Mouse (Mus musculus): ENCODE measurements around the gene Trio.

The Trio gene

DNA sequence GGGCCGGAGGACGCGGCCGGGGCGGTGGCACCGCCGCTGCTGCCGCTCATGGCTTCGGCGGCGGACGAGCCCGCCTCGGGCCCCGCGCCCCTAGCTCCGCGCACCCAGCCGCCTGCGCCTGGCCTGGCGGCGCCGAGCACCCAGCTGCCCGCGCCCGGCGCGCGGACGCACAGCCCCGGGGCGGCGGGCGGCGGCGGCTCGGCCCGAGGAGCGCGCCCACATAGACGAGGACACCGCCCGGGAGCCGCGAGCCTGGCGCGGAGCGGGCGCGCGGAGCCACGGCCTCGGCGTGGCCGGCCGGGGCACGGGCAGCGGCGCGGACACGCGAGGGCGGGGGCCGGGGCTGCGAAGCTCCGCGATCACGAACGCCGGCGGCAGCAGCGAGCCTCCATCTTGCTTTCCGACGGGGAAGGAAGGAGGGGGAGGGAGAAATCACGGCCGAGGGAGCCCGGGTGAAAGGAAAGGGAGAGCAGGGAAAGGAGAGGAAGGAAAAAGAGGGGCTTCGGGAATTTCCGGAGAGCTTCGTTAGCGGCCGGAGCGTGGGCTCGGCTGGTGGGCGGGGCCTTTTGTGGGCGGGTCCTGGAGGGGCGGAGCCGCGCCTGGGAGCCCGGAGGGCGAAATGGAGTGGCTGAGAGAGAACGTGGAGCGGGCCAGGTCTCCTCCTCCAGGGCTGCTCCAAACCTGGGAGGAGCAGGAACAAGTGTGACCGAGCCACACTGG is at the start of gene Trio:
Gene Trio (minus strand): TSS at position 402 of the 720 bp plus-strand sequence.
- DNase-seq = peak; percentile 96

GRCm38 (mm10) chr15:28074416-28074970 is 48.8 kb upstream of the Trio start:
- no peak for DNase-seq

DNA sequence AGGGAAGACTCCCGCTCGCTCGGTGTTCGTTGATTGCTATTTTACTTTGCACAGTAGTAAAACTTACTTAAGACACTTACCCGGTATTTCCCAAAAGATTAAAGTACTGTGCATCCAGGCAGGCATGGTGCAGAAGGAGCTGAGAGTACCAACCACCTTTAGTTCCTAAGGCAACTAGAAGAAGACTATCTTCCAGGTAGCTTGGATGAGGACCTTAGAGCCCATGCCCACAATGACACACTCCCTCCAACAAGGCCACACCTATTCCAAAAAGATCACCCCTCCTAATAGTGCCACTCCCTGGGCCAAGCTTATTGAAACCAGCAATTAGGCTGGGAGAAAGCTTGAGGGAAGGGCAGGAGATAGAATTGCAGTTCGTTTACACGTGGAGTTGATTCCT is 46.0 kb upstream of the Trio start:
- DNase-seq = no peak

- DNase-seq = no peak
These were observed 45.2 kb upstream of the Trio start for GRCm38 (mm10) chr15:28070771-28071419.

GRCm38 (mm10) chr15:28070221-28070620 is 44.6 kb upstream of the Trio start:
- no peak for DNase-seq

- peak; percentile 11 for DNase-seq
These were observed 41.7 kb upstream of the Trio start for GRCm38 (mm10) chr15:28067373-28067772.

DNA sequence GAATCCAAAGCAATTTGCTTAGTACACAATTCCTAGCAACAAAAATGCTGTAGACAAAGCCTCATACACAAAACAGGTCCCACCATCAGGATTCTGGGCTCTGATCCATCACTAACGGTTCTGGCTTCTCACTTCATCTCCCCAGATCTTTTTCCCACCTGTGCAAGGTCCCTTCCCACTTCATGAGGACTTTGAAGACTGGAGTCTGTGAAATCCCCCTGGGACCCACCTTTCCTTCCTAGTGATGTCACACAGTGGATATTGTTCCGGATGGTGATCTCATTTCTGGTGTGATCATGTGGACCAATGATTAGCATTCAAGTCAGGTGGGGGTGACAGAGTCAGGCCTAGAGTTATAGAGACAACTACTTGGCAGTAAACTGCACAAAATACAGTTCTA is 40.8 kb upstream of the Trio start:
- no peak for DNase-seq

GRCm38 (mm10) chr15:28065572-28065971 is 39.9 kb upstream of the Trio start:
- DNase-seq = no peak

GRCm38 (mm10) chr15:28064733-28065088 is 39.1 kb upstream of the Trio start:
- DNase-seq = no peak

GRCm38 (mm10) chr15:28064081-28064732 is 38.6 kb upstream of the Trio start:
- DNase-seq = no peak

- no peak for DNase-seq
These were observed 37.8 kb upstream of the Trio start for GRCm38 (mm10) chr15:28063466-28063865.

DNA sequence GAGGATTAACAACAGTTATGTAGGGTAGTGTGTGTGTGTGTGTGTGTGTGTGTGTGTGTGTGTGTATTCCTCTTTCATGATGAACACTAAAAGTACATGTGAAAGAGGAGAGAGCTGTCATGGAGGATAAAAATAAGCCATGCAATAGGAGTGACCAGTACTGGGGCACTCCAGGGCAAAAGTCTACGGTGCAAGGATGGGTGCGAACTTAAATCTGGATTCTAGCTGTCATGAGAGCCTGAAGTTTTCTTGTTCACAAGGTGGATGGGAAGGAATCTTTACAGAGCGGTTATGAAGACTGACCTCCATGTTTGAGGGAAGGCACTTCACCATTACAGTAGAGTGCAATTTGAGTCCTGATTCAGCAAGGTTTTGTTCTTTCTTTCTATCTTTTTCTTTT is 36.4 kb upstream of the Trio start:
- DNase-seq = no peak

GRCm38 (mm10) chr15:28060977-28061376 is 35.3 kb upstream of the Trio start:
- no peak for DNase-seq

- DNase-seq = no peak
These were observed 34.8 kb upstream of the Trio start for GRCm38 (mm10) chr15:28060423-28060822.

DNA sequence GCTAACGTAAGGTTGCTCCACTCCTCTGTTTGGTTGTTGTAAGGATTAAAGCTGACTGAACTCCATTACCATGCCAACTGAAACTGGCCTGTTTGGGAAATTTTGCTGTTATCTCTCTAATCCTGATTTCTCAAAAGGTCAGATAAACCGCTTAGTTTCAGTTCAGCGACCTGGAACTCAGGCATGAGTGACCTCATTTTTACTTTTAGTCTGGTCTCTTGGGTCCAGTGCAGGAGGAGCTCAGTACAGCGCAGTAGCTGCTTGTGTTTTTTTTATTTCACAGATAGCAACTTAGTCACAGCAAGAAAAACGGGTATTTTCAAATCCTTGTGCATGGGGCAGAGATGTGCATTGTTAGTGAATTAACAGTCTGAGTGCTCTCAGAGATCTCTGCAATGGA is 31.9 kb upstream of the Trio start:
- no peak for DNase-seq

DNA sequence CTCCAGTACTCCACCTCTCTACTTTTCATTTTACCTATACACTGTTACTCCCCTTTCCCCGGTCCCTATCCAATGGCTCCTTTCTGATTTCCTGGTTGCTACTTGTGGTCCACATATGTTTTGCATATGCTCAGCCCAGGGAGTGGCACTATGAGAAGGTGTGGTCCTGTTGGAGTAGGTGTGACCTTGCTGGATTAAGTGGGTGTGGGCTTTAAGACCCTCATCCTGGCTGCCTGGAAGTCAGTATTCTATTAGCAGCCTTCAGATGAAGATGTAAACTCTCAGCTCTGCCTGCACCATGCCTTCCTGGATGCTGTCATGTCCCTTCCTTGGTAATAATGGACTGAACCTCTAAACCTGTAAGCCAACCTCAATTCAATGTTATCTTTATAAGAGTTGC is 29.1 kb upstream of the Trio start:
- no peak for DNase-seq

- DNase-seq = no peak
These were observed 28.5 kb upstream of the Trio start for GRCm38 (mm10) chr15:28054111-28054510.

GRCm38 (mm10) chr15:28053226-28053625 is 27.6 kb upstream of the Trio start:
- DNase-seq = no peak

DNA sequence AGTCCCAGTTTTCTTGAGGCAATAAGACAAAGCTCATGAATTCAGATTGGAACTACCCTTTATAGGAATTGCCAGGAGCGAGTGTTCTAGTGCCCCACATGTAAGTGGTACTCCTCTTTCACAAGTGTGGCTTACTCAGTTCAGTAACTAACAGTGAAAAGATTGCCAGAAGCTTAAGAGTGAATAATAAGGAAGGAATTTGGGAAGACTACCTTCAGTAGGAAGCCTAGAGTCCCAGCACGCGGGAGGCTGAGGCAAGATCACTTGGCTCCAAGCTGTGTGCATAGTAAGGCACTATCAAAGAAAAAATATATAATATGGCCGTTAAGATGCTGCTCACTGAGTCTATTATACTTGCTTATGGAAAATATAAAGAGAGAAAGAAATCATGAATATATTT is 26.2 kb upstream of the Trio start:
- no peak for DNase-seq

- no peak for DNase-seq
These were observed 25.5 kb upstream of the Trio start for GRCm38 (mm10) chr15:28051104-28051625.

GRCm38 (mm10) chr15:28047711-28048110 is 22.1 kb upstream of the Trio start:
- DNase-seq = no peak

DNA sequence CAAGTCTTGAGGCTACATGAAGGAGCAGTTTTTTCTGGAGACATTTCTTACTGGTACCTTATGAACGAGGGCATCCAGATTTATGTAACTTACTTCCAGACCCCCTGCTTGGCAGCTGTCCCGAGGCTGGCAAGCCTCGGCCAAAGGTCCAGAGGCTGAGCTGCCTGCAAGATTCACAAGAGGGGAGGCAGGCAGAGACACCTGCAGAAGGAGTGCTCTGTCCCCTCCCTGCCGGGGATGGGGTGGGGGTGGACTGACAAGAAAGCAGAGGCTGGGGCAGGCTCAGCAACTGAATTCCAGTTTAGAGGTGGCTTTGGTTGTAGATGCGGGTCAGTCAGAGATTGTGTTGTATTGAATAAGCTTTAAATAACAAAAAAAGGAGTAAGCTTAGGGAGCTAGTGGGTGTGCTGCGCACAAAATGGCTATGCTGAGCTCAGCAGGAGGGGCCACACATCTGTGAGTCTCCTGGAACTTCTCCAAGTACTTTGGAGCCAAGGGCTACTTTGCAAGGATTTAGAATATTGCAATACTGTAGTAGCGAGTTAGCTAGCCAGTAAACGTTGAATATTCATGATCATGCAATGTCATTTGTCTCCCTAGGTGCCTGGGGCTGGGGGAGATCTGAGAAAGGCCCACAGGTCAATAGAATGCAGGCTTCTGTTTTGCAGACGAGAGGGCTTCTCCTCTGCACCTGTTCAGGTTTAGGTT is 15.7 kb upstream of the Trio start:
- DNase-seq = no peak

DNA sequence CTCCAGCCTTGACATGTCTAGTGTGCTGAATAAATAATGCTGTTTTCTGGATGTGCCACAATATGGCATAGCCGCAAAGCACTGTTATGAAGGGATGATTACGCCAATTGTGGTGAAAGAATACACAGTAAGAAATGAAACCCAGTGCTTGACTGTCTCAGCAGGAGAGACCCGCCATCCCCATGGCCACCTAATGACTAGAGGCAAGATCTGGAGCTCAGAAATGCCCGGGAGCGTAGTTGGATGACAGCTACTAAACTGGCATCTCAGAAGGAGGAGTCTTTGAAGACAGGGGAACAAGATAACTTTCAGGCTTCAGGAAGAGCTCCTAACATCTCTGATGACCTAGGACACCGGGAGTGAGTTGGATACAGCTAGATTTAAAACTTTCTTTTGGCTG is 12.0 kb upstream of the Trio start:
- no peak for DNase-seq
